Mouse (Mus musculus): ENCODE data around the gene Ppp2r2d.

Ppp2r2d gene

DNA sequence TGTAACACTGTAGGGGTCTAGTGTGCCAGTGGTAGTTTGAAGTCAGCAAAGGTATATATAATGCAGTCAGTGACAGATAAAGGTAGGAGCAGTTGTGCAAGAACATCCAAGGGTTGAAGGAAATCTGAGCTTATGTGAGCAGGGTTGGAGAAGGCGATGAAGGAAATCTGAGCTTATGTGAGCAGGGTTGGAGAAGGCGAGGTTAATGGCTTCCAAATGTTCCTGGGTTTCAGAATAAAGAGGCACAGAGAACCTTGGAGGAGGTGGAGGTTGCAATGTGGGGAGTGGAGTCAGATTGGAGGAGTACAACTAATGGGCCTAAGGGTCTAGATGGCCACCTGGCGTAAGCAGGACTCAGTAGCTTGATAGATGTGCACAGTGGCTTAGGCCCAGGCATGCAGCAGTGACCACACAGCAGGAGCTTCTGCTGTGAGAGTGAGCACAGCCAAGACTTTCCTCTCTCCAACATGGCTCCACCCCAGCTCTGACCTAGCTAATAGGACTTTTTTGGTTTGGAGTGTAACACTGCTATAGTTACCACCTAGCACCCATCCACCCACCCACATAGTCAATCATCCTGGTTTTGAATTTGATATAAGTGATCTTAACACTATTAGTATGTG lies 18.2 kb downstream of the Ppp2r2d start:
- DNase-seq = no peak

GRCm38 (mm10) chr7:138864776-138865175 lies 18.9 kb downstream of the Ppp2r2d start:
- no peak for DNase-seq

DNA sequence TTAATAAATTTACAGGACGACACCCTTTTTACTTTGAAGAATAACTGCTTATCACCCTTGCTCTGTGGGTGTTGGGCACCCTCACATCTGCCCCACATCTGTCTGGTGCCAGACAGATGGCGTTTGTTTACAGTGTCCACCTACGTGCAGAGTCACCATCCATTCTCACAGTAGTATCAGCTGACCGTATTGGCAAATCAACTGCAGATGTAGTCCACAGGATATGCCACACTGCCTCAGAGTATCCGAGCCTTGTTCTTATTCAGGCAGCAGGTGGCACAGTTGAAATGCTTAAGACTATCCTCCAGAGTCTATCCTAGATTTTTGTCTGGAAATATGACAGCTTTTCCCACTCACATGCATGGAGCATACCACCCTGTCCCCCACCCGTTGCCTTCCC lies 21.4 kb downstream of the Ppp2r2d start:
- DNase-seq = no peak

GRCm38 (mm10) chr7:138868316-138868715 lies 22.4 kb downstream of the Ppp2r2d start:
- DNase-seq = no peak

DNA sequence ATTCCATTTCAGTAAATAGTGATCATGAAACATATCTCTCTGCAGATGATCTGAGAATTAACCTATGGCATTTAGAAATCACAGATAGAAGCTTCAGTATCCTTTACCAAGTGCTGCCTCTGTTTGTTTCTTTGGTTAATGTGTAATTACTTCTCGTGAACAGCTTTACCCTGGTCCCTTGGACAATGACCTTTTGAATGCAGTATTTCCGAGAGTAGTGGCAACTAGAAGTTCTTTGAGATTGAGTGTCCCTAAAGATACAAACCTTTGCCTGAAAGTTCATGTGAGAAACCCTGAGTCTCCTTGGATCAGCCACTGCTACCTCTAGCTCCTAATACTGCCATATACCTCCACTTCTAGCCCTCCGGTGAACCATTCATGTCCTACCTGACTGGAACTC lies 27.1 kb downstream of the Ppp2r2d start:
- DNase-seq = no peak

DNA sequence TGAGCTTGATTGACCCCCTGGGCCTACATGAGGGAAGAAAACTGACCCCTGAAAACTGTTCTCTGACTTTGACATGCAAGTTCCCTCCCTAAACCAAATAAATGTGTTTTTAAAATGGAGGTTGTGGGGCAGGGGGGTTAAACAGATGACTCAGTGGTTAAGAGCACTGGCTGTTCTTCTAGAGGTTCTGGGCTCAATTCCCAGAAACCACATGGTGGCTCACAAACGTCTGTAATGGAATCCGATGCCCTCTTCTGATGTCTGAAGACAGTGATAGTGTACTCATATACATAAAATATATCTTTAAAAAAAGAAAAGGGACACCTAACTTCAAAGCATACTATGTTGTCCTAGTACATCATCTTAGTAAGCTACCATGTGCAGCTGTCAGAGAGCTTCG lies 29.2 kb downstream of the Ppp2r2d start:
- no peak for DNase-seq

GRCm38 (mm10) chr7:138883724-138884123 lies 37.8 kb downstream of the Ppp2r2d start:
- DNase-seq = no peak

GRCm38 (mm10) chr7:138885365-138886289 lies 39.7 kb downstream of the Ppp2r2d start:
- no peak for DNase-seq

DNA sequence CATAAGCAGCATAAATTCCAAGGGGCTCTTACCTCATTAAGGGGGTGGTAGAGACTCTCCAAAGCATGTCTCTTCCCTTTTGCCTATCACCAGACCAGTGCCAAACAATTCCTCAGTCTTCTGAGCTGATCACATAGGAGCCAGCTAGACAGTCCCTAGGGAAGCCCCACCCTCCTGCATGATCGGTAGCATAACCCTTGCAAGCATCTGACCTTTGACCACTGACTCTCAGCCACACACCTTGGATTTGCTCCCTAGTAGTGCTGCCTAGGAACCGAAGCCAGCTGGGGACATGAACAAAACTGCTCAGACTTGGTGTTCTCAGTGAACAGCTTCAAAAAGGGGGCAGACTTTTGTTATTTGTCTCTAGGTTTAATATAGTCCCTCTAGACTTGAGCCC lies 52.2 kb downstream of the Ppp2r2d start:
- DNase-seq = peak; percentile 30

DNA sequence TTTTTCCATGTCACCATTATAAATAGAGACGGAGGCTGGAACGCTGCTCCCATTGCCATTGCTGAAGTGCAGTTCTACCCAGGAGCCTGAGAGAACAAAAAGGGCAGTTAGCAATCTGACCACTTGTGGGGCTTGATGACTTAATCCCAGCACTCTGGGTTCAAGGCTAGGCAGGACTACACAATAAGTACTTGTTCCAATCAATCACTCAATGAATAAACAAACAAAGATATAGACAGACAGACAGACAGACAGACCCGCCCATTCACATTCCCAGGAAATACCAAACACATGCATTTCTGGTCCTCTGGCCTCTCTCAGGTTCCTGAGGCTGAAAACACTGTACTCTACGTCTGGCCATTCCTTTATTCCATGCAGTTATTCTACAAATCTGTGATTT lies 52.9 kb downstream of the Ppp2r2d start:
- DNase-seq = no peak

DNA sequence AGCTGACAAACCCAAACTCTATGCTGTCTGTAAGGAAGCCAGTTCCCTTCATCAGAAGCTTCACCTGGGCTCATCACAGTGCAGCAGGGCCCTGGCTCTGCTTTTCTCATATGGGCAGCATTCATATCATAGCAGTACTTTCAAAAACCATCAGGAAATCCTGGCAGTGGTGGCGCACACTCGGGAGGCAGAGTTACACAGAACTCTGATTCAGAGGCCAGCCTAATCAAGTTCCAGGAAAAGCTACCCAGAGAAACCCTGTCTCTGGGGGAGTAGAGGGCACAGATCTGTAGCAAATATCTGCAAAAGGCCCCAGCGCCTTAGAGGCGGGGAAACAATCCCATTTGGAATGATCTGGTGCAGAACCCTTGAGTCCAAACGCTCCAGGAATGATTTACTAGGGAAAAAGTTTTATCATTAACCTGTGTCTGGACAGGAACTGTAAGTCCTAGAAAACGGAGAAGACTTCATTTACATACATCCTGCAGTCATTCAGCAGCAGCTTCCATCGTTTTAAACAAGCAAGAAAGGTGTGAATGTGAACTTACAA lies 58.1 kb downstream of the Ppp2r2d start:
- peak; percentile 45 for DNase-seq

DNA sequence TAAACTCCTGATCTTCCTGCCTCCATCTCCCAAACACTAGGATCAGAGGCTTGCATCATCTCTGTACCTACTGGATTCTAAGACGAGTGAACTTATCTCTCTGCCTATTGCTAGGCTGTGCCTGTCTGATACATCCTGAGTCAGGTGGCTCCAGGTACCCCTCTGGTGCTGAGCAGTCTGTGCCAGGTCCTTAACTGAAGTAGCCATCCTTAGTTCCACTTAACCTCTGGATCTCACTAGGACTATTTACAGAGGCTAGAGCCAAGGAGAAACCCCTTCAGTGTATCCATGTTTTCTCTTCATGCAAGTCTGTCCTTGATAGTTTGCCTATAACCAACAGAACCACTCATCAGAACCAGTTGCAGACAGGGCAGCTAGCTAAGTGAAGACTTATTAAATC lies 60.6 kb downstream of the Ppp2r2d start:
- no peak for DNase-seq

- peak; percentile 54 for DNase-seq
Measured at GRCm38 (mm10) chr7:138907043-138907442, 61.2 kb downstream of the Ppp2r2d start.

DNA sequence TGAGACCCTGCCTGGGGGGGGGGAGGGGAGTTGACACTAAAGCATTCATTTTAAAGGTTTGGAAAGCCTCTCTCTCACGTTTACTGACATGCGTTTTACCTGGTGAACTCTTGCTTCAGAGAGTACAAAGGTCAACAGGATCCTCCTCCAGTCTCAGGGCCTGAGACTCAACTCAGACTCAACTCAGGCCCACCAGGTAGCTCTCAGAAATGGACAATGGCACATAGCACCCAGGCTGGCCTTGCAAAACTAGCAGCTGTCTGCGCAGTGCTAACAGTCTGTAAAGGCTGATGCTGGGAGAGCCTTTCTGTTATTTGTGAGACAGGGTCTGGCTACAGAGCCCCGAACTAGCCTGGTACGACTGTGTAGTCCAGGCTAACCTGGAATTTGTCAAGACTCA lies 62.1 kb downstream of the Ppp2r2d start:
- DNase-seq = no peak

DNA sequence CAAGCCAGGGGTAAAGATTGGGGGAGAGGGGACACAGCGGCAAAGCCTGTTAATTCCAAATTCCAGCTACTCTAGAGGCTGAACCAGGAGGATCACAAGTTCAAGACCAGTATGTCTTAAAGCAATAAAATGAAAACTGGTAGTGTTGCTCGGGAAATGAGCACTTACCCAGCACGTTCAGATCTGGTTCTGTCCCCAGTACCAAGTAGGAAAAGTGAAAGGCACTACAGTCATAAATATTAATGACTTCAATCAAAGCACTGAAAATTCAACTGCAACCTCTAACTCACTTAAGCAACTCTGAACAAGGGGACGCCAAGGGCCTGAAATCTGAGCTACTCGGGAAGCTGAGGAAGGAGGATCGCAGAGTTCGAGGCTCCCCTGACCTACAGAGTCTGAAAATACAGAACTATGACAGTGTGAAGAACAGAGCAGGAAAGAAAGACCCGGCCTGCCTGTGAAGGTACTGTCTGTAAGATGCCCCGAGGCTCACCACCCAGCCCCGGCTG lies 62.9 kb downstream of the Ppp2r2d start:
- no peak for DNase-seq

DNA sequence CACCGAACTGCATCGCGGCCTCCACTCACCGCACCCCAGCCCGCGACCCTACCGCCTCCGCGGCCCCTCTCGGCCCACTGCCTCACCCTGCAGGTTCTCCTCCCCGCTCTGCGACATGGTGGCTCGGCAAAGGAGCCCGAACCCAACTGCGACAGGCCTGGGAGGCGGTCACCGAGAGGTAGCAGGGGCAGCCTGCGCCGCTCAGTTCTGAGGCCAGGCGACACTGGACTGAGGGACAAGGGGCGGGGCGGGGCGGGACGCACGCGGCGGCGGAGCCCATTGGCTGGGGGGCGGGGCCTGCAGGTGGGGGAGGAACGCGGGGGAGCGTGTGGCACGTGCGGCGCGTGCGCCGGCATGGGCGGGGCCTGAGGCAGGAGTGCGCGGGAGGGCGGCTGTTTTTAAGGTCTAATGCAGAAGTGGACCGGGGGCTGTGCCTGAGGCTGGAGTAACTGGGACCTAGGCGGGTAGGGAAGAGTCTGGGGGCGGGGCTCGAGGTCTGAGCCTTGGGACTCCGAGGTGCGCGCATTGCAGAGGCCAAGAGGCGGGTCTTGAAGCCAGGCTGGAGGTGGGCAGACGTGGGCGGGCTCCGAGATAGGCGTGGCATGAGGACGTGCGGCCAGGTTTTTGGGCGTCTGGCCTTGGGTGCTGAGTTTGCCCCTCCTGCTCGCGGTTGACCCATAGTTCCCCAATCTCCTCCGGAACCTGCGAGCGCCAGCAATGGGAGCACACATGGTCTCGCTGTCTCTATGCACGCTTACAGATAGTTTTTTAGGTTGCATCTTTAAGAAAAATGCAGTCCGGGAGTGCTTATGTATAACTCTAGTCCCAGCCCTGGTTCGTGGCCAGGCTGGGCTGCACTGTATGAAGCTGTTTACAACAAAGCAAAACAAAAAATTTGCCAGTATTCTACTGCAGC lies 63.7 kb downstream of the Ppp2r2d start, which contains the start of gene Bnip3:
Gene Bnip3, minus strand, starts transcription at position 243 of the 916 bp plus-strand sequence.
- peak; percentile 94 for DNase-seq

GRCm38 (mm10) chr7:138910193-138910562 lies 64.3 kb downstream of the Ppp2r2d start:
- DNase-seq = no peak

DNA sequence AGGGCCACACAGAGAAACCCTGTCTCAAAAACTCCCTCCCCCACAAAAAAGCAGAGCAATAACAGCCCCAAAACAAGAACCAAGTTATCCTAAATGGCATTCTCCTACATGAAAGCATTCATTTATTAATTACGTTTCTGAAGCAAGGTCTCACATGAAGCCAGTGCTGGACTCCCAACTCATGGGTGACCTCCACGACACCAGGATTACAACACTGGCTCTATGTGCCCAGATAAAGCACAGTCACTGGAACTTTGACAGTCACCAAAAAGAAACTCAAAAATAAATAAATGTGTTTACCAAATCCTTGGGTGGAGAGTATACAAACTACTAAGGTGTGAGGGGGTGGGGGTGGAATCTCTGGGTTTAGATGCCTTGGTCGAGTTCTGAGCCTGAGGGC lies 67.7 kb downstream of the Ppp2r2d start:
- no peak for DNase-seq

GRCm38 (mm10) chr7:138919156-138919944 lies 73.5 kb downstream of the Ppp2r2d start:
- peak; percentile 80 for DNase-seq

GRCm38 (mm10) chr7:138921611-138922010 lies 75.7 kb downstream of the Ppp2r2d start:
- peak; percentile 34 for DNase-seq

DNA sequence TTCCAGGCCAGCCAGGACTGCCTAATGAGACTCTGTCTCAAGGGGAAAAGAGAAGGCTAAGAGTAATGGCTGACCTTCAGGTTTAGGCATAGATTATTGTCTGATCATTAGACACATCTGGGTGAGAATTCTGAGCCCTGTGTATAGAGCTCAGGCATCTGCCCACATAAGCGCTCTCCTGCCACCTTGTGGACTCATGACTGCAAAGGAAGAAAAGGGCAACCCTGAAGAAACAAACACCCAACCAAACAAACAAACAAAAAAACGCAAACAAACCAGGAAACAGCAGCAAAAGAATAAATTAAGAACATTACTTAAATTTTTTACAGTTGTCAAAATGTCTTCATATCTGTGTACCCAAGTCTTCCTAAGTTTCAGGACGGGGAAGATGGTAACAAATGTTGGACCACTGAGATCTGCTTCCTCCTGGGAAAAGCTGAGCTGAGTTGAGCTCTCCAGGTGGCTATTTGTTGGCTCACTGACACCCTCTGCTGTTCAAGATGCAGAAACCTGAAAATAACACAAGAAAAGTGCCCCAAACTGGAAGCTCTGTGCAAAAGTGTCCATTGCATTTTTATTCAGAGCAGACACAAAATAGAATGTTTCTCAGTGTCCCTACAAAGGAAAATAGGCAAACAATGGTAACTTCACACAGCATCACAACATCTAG lies 78.0 kb downstream of the Ppp2r2d start:
- DNase-seq = peak; percentile 66
